In the genomic region with DNA sequence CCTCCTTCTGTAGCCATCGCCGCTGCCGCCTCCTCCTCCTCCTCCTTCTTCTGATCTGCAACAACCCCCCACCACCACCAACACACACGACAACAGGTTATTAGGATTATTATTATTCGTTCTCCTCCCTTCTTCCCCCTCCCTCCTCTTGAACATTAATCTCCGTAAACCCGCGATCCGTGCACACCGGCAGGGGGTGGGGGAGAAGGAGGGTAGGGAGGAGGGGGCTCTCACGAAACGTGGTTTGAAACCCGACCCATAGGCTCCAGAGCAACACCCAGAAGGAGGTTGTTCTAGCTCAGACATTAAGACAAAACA, we compare ENCODE assay signal across 8 mouse cellular contexts. TPM values are rescaled to one million over a fixed set of nuclear protein-coding genes. Genes with fewer than 3 reads are reported as not detected.
DNase-seq lines count a peak whose midpoint lies in the region; ATAC-seq and TF ChIP-seq lines count a peak whose summit lies in the region.

No protein-coding gene starts in this region.

- no peak for TF ChIP-seq POLR2A in myocyte (IDR thresholded peaks at IDR 0.05; ENCODE audit: insufficient read length, low read depth)

- no peaks in the 10 kb centered on the region for H3K79me2 ChIP-seq in myocyte (ENCODE audit: control insufficient read depth, insufficient read depth)

- no peaks in the 10 kb centered on the region for H3K36me3 ChIP-seq in embryonic facial prominence, embryonic 13.5 days
- peaks cover 4% of the 10 kb centered on the region; the same call in 1 of the 2 replicates for H3K36me3 ChIP-seq in intestine, embryonic 14.5 days (ENCODE audit: control insufficient read depth, insufficient read depth, low read length)
- H3K36me3 ChIP-seq in myocyte (ENCODE audit: control insufficient read depth, insufficient read depth), result no peaks in the 10 kb centered on the region

- peak overlapping the region; percentile 96 for H3K27ac ChIP-seq in left cerebral cortex, adult 2 months
- peak overlapping the region; percentile 95 for H3K27ac ChIP-seq in embryonic facial prominence, embryonic 13.5 days
- peak overlapping the region; percentile 95 for H3K27ac ChIP-seq in intestine, embryonic 14.5 days (ENCODE audit: low read depth)

- peaks cover 28% of the 10 kb centered on the region for H3K4me1 ChIP-seq in embryonic facial prominence, embryonic 13.5 days
- peaks cover 23% of the 10 kb centered on the region for H3K4me1 ChIP-seq in intestine, embryonic 14.5 days (replicated peaks; ENCODE audit: control insufficient read depth, insufficient read depth, low read length)

- H3K27me3 ChIP-seq in embryonic facial prominence, embryonic 13.5 days, result no peaks in the 10 kb centered on the region
- H3K27me3 ChIP-seq in intestine, embryonic 14.5 days (replicated peaks; ENCODE audit: control insufficient read depth, insufficient read depth, low read length), result no peaks in the 10 kb centered on the region
- H3K27me3 ChIP-seq in myocyte (ENCODE audit: control insufficient read depth, insufficient read depth, insufficient read length), result no peaks in the 10 kb centered on the region

- no peak overlapping the region for H3ac ChIP-seq in myocyte (ENCODE audit: control insufficient read depth, insufficient read length)

- H3K9ac ChIP-seq in embryonic facial prominence, embryonic 13.5 days, result peak overlapping the region; percentile 79
- peak overlapping the region; percentile 81 for H3K9ac ChIP-seq in intestine, embryonic 14.5 days (ENCODE audit: low read length)

- no peak; the same call in 1 of the 2 replicates for TF ChIP-seq CTCF in left cerebral cortex, adult 2 months (IDR thresholded peaks at IDR 0.05)

- H3K9me3 ChIP-seq in embryonic facial prominence, embryonic 13.5 days, result no peaks in the 10 kb centered on the region
- no peaks in the 10 kb centered on the region for H3K9me3 ChIP-seq in intestine, embryonic 14.5 days (ENCODE audit: control insufficient read depth, low read length)

- peak overlapping the region; percentile 64 for H3K4me2 ChIP-seq in embryonic facial prominence, embryonic 13.5 days
- peak overlapping the region; percentile 63 for H3K4me2 ChIP-seq in intestine, embryonic 14.5 days (ENCODE audit: low read length)
- H3K4me2 ChIP-seq in myocyte (ENCODE audit: low read depth), result peak overlapping the region; percentile 86

- no peak for DNase-seq in left cerebral cortex, adult 2 months (ENCODE audit: extremely low spot score in 1 of 2, low spot score in 2 of 2)
- no peak for DNase-seq in left cerebral cortex, adult 18-20 months (ENCODE audit: low spot score in 2 of 2)
- no peak for DNase-seq in intestine, embryonic 14.5 days (ENCODE audit: low spot score)
- no peak for DNase-seq in spleen, adult 18-20 months
- no peak for DNase-seq in frontal cortex, postnatal 25 days (ENCODE audit: low spot score in 2 of 2)

- H3K4me3 ChIP-seq in left cerebral cortex, adult 2 months, result peak overlapping the region; percentile 99
- peak overlapping the region; percentile 86 for H3K4me3 ChIP-seq in embryonic facial prominence, embryonic 13.5 days
- peak overlapping the region; percentile 88 for H3K4me3 ChIP-seq in intestine, embryonic 14.5 days (ENCODE audit: low read depth, low read length)
- peak overlapping the region; percentile 72 for H3K4me3 ChIP-seq in myocyte

- under 1% methylated on average over 13 of the region's 13 CpGs for WGBS in embryonic facial prominence, embryonic 13.5 days
- WGBS in intestine, embryonic 14.5 days, result 0% methylated on average over 12 of the region's 13 CpGs

- intact Hi-C loops in left cerebral cortex, adult 2 months (cut with DNase I), result loop anchor here (5.0 kb wide), 1 partner anchor 157 kb away; no protein-coding TSS in a partner anchor

- ATAC-seq in embryonic facial prominence, embryonic 13.5 days (ENCODE audit: insufficient number of reproducible peaks, insufficient read depth, low FRiP score, low TSS enrichment, low read depth), result peak; percentile 82
- no peak for ATAC-seq in intestine, embryonic 14.5 days (replicated peaks; ENCODE audit: low FRiP score, low TSS enrichment, low read depth)
- no peak for ATAC-seq in megakaryocyte-erythroid progenitor cell, adult 5-6 weeks (replicated peaks; ENCODE audit: low FRiP score, low TSS enrichment, poor library complexity, severe bottlenecking)

TF ChIP-seq in myocyte, 11 proteins besides CTCF, POLR2A, EP300 and RAD21:
- TF ChIP-seq MYOD1 (IDR thresholded peaks at IDR 0.05; ENCODE audit: control insufficient read depth in 1 of 3, insufficient read length in 2 of 3, low read depth in 2 of 3) (no peak), E2F4 (IDR thresholded peaks at IDR 0.05; ENCODE audit: insufficient read depth) (no peak), USF1 (IDR thresholded peaks at IDR 0.05; ENCODE audit: low read depth) (no peak), MAX (IDR thresholded peaks at IDR 0.05; ENCODE audit: low read depth) (no peak), SRF (IDR thresholded peaks at IDR 0.05; ENCODE audit: control insufficient read depth, insufficient read length, low read depth) (no peak), POLR2AphosphoS2 (IDR thresholded peaks at IDR 0.05; ENCODE audit: insufficient read length, low read depth) (no peak), TCF3 (IDR thresholded peaks at IDR 0.05; ENCODE audit: insufficient read length, low read depth) (no peak), TCF12 (IDR thresholded peaks at IDR 0.05; ENCODE audit: insufficient read depth, poor library complexity, severe bottlenecking) (no peak), MYOG (IDR thresholded peaks at IDR 0.05; ENCODE audit: control insufficient read depth in 1 of 3, insufficient read depth in 1 of 3, insufficient read length in 2 of 3, low read depth in 2 of 3) (no peak), REST (IDR thresholded peaks at IDR 0.05; ENCODE audit: insufficient read depth, insufficient read length) (no peak), CEBPB (IDR thresholded peaks at IDR 0.05; ENCODE audit: insufficient read depth, poor library complexity, severe bottlenecking) (no peak)

RNA-seq across cellular contexts. Expression of a gene that starts 0.5 kb away (rescaled TPM):
- total RNA-seq in left cerebral cortex, adult 2 months (2021), result 10 to 100 TPM; 27.6 to 29.6 TPM
- 10 to 100 TPM; 31.3 to 32.4 TPM for total RNA-seq in left cerebral cortex, adult 18-20 months (2021)
- polyA plus RNA-seq in embryonic facial prominence, embryonic 13.5 days (2015; fragmentation: Nextera tagmentation; extraction: Ambion mirVana), result 8.8 and 9.5 TPM in 2 replicates
- polyA plus RNA-seq in intestine, embryonic 14.5 days (2014; fragmentation: Nextera tagmentation; extraction: Ambion mirVana), result 7.8 and 9.8 TPM in 2 replicates
- polyA plus RNA-seq in myocyte (2012; fragmentation: generic; extraction: Trizol), result 1.2 TPM
- 24.5 and 31.1 TPM in 2 replicates for total RNA-seq in megakaryocyte-erythroid progenitor cell, adult 5-6 weeks (2014; fragmentation: Nextera tagmentation)
- total RNA-seq in megakaryocyte-erythroid progenitor cell, adult 5-6 weeks (2017), result 33.3 and 38.4 TPM in 2 replicates
